Mouse (Mus musculus) heart, postnatal 0 days (tissue): ENCODE results near the gene Gm21969.

Experiments used
- CTCF ChIP-seq: IDR thresholded peaks from 2 replicates; pipeline ENCODE4 v1.5.1; 2016; ENCODE audit warnings: antibody characterized with exemption, control low read depth, low read depth
- EP300 ChIP-seq: IDR thresholded peaks from 2 replicates; pipeline ENCODE4 v1.6.1; 2016; ENCODE audit warnings: antibody characterized with exemption, low read depth

DNA sequence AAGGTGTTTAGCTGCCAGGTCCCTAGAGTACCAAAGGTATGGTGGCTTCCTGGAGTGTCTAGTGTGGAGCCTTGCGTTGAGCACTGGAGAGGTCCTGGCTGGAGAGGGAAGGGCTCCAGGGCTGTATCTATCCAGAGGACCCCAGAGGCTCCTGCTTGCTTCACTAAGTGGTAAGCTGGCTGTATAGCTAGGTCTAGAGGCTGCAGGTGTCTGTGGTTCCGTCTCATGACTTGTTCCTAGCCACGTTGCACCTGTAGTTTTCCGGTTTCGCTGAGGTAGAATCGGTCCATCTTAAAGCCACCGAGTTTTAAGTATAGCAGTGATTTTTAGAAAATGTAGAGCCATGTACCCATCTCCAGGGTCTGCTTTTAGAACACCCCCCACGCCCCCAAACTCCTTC is 24.6 kb upstream of the Gm21969 start:
- no peak for TF ChIP-seq EP300
- no peak for TF ChIP-seq CTCF
